Mouse (Mus musculus) natural killer cell, adult 2 months (primary cell): ENCODE data around the gene Haus2.

Experiments used
- DNase-seq, 2 experiments: peaks; one replicate each; pipeline ENCODE4 v3.0.0; 2022; ENCODE audit warnings: low spot score in 2 of 2

The Haus2 gene

GRCm38 (mm10) chr2:120663491-120664154, 54.4 kb downstream of the Haus2 start:
- DNase-seq = no peak

GRCm38 (mm10) chr2:120667446-120667845, 58.3 kb downstream of the Haus2 start:
- no peak for DNase-seq

DNA sequence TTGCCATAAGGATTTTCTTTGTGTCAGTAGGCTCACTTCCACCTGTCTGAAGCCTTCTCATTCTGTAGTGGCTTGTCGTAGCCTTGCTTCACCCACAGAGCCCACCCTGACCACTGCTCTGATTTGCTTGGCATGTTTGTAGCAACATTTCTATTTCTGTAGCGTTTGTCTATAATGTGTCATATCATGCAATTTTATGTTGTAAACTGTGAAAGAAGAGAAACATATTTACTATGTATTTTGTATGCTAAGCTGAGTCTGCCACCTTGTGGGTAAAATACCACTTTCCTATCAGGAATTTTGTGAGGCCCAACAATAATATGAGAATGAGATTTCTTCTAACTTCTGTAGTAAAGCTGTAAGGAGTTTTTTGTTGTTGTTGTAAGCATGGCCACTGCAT, 61.1 kb downstream of the Haus2 start:
- DNase-seq = no peak
